Mouse (Mus musculus) stomach, postnatal 0 days (tissue): ENCODE measurements around the gene Sdc3. TPM values are rescaled to one million over a fixed set of nuclear protein-coding genes. Genes with fewer than 3 reads are reported as not detected.

Experiments
- ATAC-seq: fragments of 200-750 bp; cut with Nextera tagmentation; 2 replicates; pipeline ENCODE4 v1.8.0; 2017; ENCODE audit not compliant: low FRiP score, low TSS enrichment
- DNase-seq: peaks from one replicate; pipeline ENCODE4 v3.0.0-alpha.2; 2016; ENCODE audit warnings: low spot score
- H3K27ac ChIP-seq: fragments of 300-500 bp; sonication (generic); replicated peaks from 2 replicates; pipeline ENCODE4 v1.5.1; 2014; ENCODE audit warnings: mild to moderate bottlenecking, control low read depth
- H3K27me3 ChIP-seq: fragments of 300-500 bp; sonication (generic); 2 replicates; pipeline ENCODE4 v1.6.1; 2014; ENCODE audit warnings: low read length; ENCODE audit not compliant: control insufficient read depth, insufficient read depth
- H3K36me3 ChIP-seq: fragments of 300-500 bp; sonication (generic); 2 replicates; pipeline ENCODE4 v1.6.1; 2014; ENCODE audit warnings: low read length, mixed read lengths; ENCODE audit not compliant: control insufficient read depth, insufficient read depth
- H3K4me1 ChIP-seq: fragments of 300-500 bp; sonication (generic); replicated peaks from 2 replicates; pipeline ENCODE4 v1.6.1; 2014; ENCODE audit warnings: antibody characterized with exemption; ENCODE audit not compliant: control insufficient read depth, insufficient read depth
- H3K4me2 ChIP-seq: fragments of 300-500 bp; sonication (generic); replicated peaks from 2 replicates; pipeline ENCODE4 v1.6.1; 2014; ENCODE audit warnings: low read depth, mild to moderate bottlenecking, control low read depth, moderate library complexity
- H3K4me3 ChIP-seq: fragments of 300-500 bp; sonication (generic); 2 replicates; pipeline ENCODE4 v1.5.1; 2014; ENCODE audit warnings: low read depth, low read length, control low read depth
- H3K9ac ChIP-seq: fragments of 300-500 bp; sonication (generic); 2 replicates; pipeline ENCODE4 v1.6.1; 2014; ENCODE audit warnings: mild to moderate bottlenecking, low read length, control low read depth, mixed read lengths
- H3K9me3 ChIP-seq: fragments of 300-500 bp; sonication (generic); 2 replicates; pipeline ENCODE4 v1.6.1; 2016; ENCODE audit warnings: low read length; ENCODE audit not compliant: control insufficient read depth
- CTCF ChIP-seq: IDR thresholded peaks from 2 replicates; pipeline ENCODE4 v1.5.1; 2016; ENCODE audit warnings: antibody characterized with exemption, low read depth, mild to moderate bottlenecking, moderate library complexity
- EP300 ChIP-seq: optimal IDR thresholded peaks from 2 replicates; pipeline ENCODE3; 2016; ENCODE audit warnings: antibody characterized with exemption
- WGBS: fragments of 180-500 bp; shearing (Covaris S2); extraction: QIAGEN DNeasy Blood & Tissue Kit; methylation state at CpG from one replicate; pipeline ENCODE4 v1.1.7; 2014; 5-methylcytosine and 5-hydroxymethylcytosine counted together
- polyA plus RNA-seq: library from polyadenylated mRNA; unstranded; fragments of >200 nt; fragmentation: Nextera tagmentation; extraction: Ambion mirVana; gene quantifications from 2 replicates; pipeline ENCODE4 v1.2.1, GENCODE M21; 2015

Sdc3 gene
- polyA plus RNA-seq, 1 experiment from 2014 or later, result 11.0 TPM

DNA sequence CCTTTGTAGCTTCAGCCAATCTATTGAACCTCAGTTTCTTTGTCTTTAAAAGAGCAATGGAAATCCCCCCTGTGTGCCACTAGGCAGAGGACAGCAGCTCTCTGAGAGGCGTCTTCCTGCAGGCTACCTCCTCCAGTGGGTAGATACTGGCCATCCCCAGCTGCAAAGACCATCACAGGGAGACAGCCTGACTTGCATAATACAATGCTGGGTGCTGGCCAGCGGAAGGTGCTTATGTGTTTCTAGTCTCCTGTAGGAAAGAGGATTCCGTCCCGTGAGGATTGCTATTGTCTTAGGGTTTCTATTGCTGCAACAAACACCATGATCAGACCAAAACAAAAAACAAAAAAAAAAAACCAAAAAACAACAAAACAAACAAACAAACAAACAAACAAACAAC lies 43.2 kb downstream of the Sdc3 start:
- Histone ChIP-seq H3K9ac (no peak overlapping the region), H3K27ac (no peak overlapping the region), H3K27me3 (no peaks in the 10 kb centered on the region), H3K36me3 (no peaks in the 10 kb centered on the region), H3K4me2 (no peak overlapping the region), H3K4me3 (no peak overlapping the region), H3K9me3 (no peaks in the 10 kb centered on the region), H3K4me1 (peaks cover 17% of the 10 kb centered on the region)
- ATAC-seq (no peak), DNase-seq (no peak)
- 91% methylated on average over 4 of the region's 4 CpGs for WGBS
- TF ChIP-seq CTCF (no peak), EP300 (no peak)

DNA sequence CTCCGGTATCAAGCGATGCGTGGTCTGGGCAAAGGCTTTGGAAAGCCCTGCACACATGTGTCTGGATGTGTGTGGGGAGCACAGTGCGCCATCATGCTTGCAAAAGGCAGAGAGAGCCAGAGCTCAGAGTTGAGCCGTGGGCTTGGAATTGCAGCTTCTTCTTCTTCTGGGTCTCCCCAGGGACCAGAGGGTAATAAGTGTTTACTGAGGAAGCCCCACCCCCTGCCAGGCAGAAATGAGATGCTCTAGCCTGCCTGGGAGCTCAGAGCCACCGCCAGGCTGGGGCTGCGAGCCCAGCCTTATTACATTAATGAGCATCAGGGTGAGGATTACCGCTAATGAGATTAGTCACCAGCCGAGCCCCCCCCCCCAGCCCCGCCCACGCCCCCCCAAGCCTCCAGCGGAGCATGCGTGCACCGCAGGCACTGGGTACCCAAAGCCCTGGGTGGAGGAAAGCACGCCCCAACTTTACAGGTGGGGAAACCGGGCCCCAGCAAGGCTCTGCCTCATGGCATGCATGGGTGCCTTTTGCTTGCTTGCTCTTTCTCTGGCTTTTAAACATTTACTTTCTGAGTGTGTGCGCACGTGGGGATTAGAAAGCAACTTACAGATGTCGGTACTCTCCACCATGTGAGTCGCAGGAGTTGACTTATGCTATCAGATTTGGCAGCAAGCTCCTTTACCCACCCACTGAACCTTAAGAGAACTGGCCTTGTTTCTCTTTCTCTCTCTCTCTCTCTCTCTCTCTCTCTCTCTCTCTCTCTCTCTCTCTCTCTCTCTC lies 44.1 kb downstream of the Sdc3 start:
- Histone ChIP-seq H3K27ac (peak overlapping the region; percentile 61), H3K4me3 (no peak overlapping the region), H3K36me3 (no peaks in the 10 kb centered on the region), H3K4me2 (no peak overlapping the region), H3K27me3 (no peaks in the 10 kb centered on the region), H3K4me1 (peaks cover 17% of the 10 kb centered on the region), H3K9me3 (no peaks in the 10 kb centered on the region), H3K9ac (no peak overlapping the region)
- 8% methylated on average over 20 of the region's 20 CpGs for whole genome bisulfite sequencing
- DNase-seq (peak; percentile 71), ATAC-seq (peak; percentile 49)
- no peak for TF ChIP-seq CTCF
- TF ChIP-seq EP300, result no peak

GRCm38 (mm10) chr4:130838585-130838984 lies 46.2 kb downstream of the Sdc3 start:
- Histone ChIP-seq H3K4me1 (peaks cover 17% of the 10 kb centered on the region), H3K27me3 (no peaks in the 10 kb centered on the region), H3K27ac (peak overlapping the region; percentile 49), H3K4me2 (no peak overlapping the region), H3K36me3 (no peaks in the 10 kb centered on the region), H3K9ac (no peak overlapping the region), H3K4me3 (no peak overlapping the region), H3K9me3 (no peaks in the 10 kb centered on the region)
- DNase-seq (peak; percentile 73), ATAC-seq (peak; percentile 53)
- 17% methylated on average over 11 of the region's 11 CpGs for WGBS
- TF ChIP-seq CTCF (no peak), EP300 (no peak)

DNA sequence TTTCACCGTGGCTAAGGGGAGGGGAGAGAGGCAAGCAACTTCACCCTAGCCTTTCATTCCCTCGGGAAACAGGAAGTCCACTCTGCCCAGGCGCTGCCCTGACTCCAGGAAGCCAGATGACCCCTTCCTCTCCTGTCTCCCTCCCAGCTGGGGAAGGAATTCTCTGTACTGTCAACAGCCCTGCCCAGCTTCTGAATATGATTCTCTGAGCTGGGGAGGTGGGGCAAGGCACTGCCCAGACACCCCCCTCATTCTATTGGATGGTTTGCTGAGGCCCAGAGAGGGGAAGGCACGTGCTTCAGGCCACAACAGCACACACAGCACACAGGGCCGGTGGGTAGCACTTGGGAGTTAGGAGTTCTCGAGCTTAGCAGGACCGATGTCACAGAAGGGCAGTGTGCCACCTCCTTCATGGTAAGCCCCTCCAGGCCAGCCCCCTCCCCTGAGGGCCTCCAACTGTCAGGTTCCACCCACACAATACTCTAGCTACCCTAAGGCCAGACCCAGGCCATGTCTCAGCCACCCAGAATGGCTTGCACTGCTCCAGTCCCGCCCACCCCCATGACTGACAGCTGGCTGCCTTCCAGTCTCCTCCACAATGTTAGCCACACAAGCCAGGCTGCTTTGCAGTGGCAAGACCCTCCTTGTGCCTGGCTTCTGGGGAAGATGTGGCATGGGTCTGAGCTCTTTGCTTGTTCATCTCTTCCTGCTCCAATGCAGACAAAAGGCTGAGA lies 48.9 kb downstream of the Sdc3 start:
- peak; percentile 76 for DNase-seq
- TF ChIP-seq EP300, result no peak
- TF ChIP-seq CTCF, result no peak
- H3K4me2 ChIP-seq, result no peak overlapping the region
- 31% methylated on average over 8 of the region's 8 CpGs for WGBS
- H3K27ac ChIP-seq, result no peak overlapping the region
- no peaks in the 10 kb centered on the region for H3K9me3 ChIP-seq
- peak; percentile 51 for ATAC-seq
- no peak overlapping the region for H3K4me3 ChIP-seq
- H3K4me1 ChIP-seq, result peaks cover 17% of the 10 kb centered on the region
- no peaks in the 10 kb centered on the region for H3K27me3 ChIP-seq
- no peak overlapping the region for H3K9ac ChIP-seq
- no peaks in the 10 kb centered on the region for H3K36me3 ChIP-seq

GRCm38 (mm10) chr4:130848814-130849213 lies 56.5 kb downstream of the Sdc3 start:
- no peaks in the 10 kb centered on the region for H3K4me1 ChIP-seq
- H3K9ac ChIP-seq, result no peak overlapping the region
- WGBS, result 75% methylated on average over 14 of the region's 14 CpGs
- no peak for DNase-seq
- TF ChIP-seq CTCF, result no peak
- ATAC-seq, result no peak
- H3K36me3 ChIP-seq, result no peaks in the 10 kb centered on the region
- no peak overlapping the region for H3K4me3 ChIP-seq
- no peak overlapping the region for H3K27ac ChIP-seq
- no peak overlapping the region for H3K4me2 ChIP-seq
- no peaks in the 10 kb centered on the region for H3K27me3 ChIP-seq
- H3K9me3 ChIP-seq, result no peaks in the 10 kb centered on the region

- H3K9ac ChIP-seq, result no peak overlapping the region
- H3K9me3 ChIP-seq, result no peaks in the 10 kb centered on the region
- H3K27me3 ChIP-seq, result no peaks in the 10 kb centered on the region
- H3K36me3 ChIP-seq, result no peaks in the 10 kb centered on the region
- 63% methylated on average over 8 of the region's 8 CpGs for WGBS
- TF ChIP-seq EP300 (no peak), CTCF (peak; percentile 62)
- no peak overlapping the region for H3K27ac ChIP-seq
- no peak overlapping the region for H3K4me2 ChIP-seq
- DNase-seq (no peak), ATAC-seq (no peak)
- H3K4me3 ChIP-seq, result no peak overlapping the region
- peaks cover 6% of the 10 kb centered on the region; the same call in 1 of the 2 replicates for H3K4me1 ChIP-seq
Measured at GRCm38 (mm10) chr4:130857661-130858060, 65.3 kb downstream of the Sdc3 start.
